Mouse (Mus musculus) thymus, postnatal 4 days (tissue): Measurements from ENCODE around the gene Trp53i11.

ENCODE experiments used
- DNase-seq: peaks from one replicate; pipeline ENCODE4 v3.0.0; 2021

Trp53i11 gene

GRCm38 (mm10) chr2:93172460-93172859, 14.9 kb upstream of the Trp53i11 start:
- DNase-seq, result peak; percentile 52

- DNase-seq, result no peak
These were observed 13.2 kb upstream of the Trp53i11 start for GRCm38 (mm10) chr2:93174159-93174558.

- DNase-seq, result no peak
These were observed 12.1 kb upstream of the Trp53i11 start for GRCm38 (mm10) chr2:93175278-93175677.

GRCm38 (mm10) chr2:93175721-93176120, 11.6 kb upstream of the Trp53i11 start:
- no peak for DNase-seq

GRCm38 (mm10) chr2:93176193-93176798, 11.1 kb upstream of the Trp53i11 start:
- DNase-seq, result no peak

GRCm38 (mm10) chr2:93176871-93177667, 10.3 kb upstream of the Trp53i11 start:
- peak; percentile 93 for DNase-seq

- DNase-seq, result peak; percentile 31
These were observed 9.6 kb upstream of the Trp53i11 start for GRCm38 (mm10) chr2:93177668-93178312.

GRCm38 (mm10) chr2:93178313-93178677, 9.1 kb upstream of the Trp53i11 start:
- peak; percentile 36 for DNase-seq

GRCm38 (mm10) chr2:93179603-93180002, 7.7 kb upstream of the Trp53i11 start:
- no peak for DNase-seq

- DNase-seq, result peak; percentile 64
These were observed 7.1 kb upstream of the Trp53i11 start for GRCm38 (mm10) chr2:93180077-93180844.

- no peak for DNase-seq
These were observed 4.5 kb upstream of the Trp53i11 start for GRCm38 (mm10) chr2:93182859-93183258.

- DNase-seq, result peak; percentile 74
These were observed 842 bp downstream of the Trp53i11 start for GRCm38 (mm10) chr2:93188020-93188760.

- DNase-seq, result peak; percentile 81
These were observed 1.6 kb downstream of the Trp53i11 start for GRCm38 (mm10) chr2:93188761-93189458.

GRCm38 (mm10) chr2:93190771-93191487, 3.6 kb downstream of the Trp53i11 start:
- DNase-seq, result peak; percentile 60

- peak; percentile 56 for DNase-seq
These were observed 4.3 kb downstream of the Trp53i11 start for GRCm38 (mm10) chr2:93191488-93192181.

GRCm38 (mm10) chr2:93192182-93192560, 4.8 kb downstream of the Trp53i11 start:
- peak; percentile 77 for DNase-seq

GRCm38 (mm10) chr2:93192671-93193080, 5.3 kb downstream of the Trp53i11 start:
- DNase-seq, result peak; percentile 88

- DNase-seq, result peak; percentile 59
These were observed 6.5 kb downstream of the Trp53i11 start for GRCm38 (mm10) chr2:93193806-93194205.

GRCm38 (mm10) chr2:93198846-93199245, 11.5 kb downstream of the Trp53i11 start:
- peak; percentile 99 for DNase-seq

- DNase-seq, result peak; percentile 83
These were observed 12.2 kb downstream of the Trp53i11 start for GRCm38 (mm10) chr2:93199531-93199974.
